Mouse (Mus musculus): ENCODE measurements around the gene Scarf1.

The Scarf1 gene

GRCm38 (mm10) chr11:75508162-75508561 lies 5.2 kb upstream of the Scarf1 start:
- no peaks in the 10 kb centered on the region for H3K9me3 ChIP-seq (ENCODE audit: low read length)
- TF ChIP-seq CTCF (conservative IDR thresholded peaks at IDR 0.05; ENCODE audit: low read length) (no peak), POU5F1 (IDR thresholded peaks at IDR 0.05; ENCODE audit: borderline replicate concordance, low read length) (no peak), NANOG (IDR thresholded peaks at IDR 0.05; ENCODE audit: borderline replicate concordance, low read length) (no peak)
- H3K4me1 ChIP-seq (replicated peaks; ENCODE audit: low read depth, low read length): peaks cover 30% of the 10 kb centered on the region
- peaks cover 18% of the 10 kb centered on the region for H3K27me3 ChIP-seq (ENCODE audit: insufficient read depth, low read length)
- no peak overlapping the region for H3K4me3 ChIP-seq (replicated peaks; ENCODE audit: low read length)
- H3K36me3 ChIP-seq (ENCODE audit: insufficient read depth, low read length): peaks cover 71% of the 10 kb centered on the region

- no peak for TF ChIP-seq CTCF (conservative IDR thresholded peaks at IDR 0.05; ENCODE audit: low read length)
- TF ChIP-seq NANOG (IDR thresholded peaks at IDR 0.05; ENCODE audit: borderline replicate concordance, low read length): no peak
- TF ChIP-seq POU5F1 (IDR thresholded peaks at IDR 0.05; ENCODE audit: borderline replicate concordance, low read length): no peak
- Histone ChIP-seq H3K4me3 (replicated peaks; ENCODE audit: low read length) (peak overlapping the region; percentile 86; the same call in 1 of the 2 replicates), H3K9me3 (ENCODE audit: low read length) (no peaks in the 10 kb centered on the region), H3K36me3 (ENCODE audit: insufficient read depth, low read length) (peaks cover 63% of the 10 kb centered on the region), H3K27me3 (ENCODE audit: insufficient read depth, low read length) (peaks cover 19% of the 10 kb centered on the region), H3K4me1 (replicated peaks; ENCODE audit: low read depth, low read length) (peaks cover 38% of the 10 kb centered on the region)
Measured at GRCm38 (mm10) chr11:75508904-75509303, 4.4 kb upstream of the Scarf1 start.

- TF ChIP-seq POU5F1 (IDR thresholded peaks at IDR 0.05; ENCODE audit: borderline replicate concordance, low read length): no peak
- Histone ChIP-seq H3K27me3 (ENCODE audit: insufficient read depth, low read length) (peaks cover 30% of the 10 kb centered on the region), H3K9me3 (ENCODE audit: low read length) (no peaks in the 10 kb centered on the region), H3K4me1 (replicated peaks; ENCODE audit: low read depth, low read length) (peaks cover 48% of the 10 kb centered on the region), H3K4me3 (replicated peaks; ENCODE audit: low read length) (peak within 1 kb of the TSS; percentile 86), H3K36me3 (ENCODE audit: insufficient read depth, low read length) (peaks cover 52% of the 10 kb centered on the region)
Measured at GRCm38 (mm10) chr11:75509741-75510626, 3.4 kb upstream of the Scarf1 start, which contains the start of gene Rilp. TSS of gene Rilp (plus strand) at chr11:75510094.

- Histone ChIP-seq H3K27me3 (ENCODE audit: insufficient read depth, low read length) (peaks cover 36% of the 10 kb centered on the region), H3K4me1 (replicated peaks; ENCODE audit: low read depth, low read length) (peaks cover 54% of the 10 kb centered on the region), H3K9me3 (ENCODE audit: low read length) (no peaks in the 10 kb centered on the region), H3K36me3 (ENCODE audit: insufficient read depth, low read length) (peaks cover 46% of the 10 kb centered on the region), H3K4me3 (replicated peaks; ENCODE audit: low read length) (peak overlapping the region; percentile 86)
- TF ChIP-seq POU5F1 (IDR thresholded peaks at IDR 0.05; ENCODE audit: borderline replicate concordance, low read length) (no peak), CTCF (conservative IDR thresholded peaks at IDR 0.05; ENCODE audit: low read length) (peak; percentile 73)
Measured at GRCm38 (mm10) chr11:75510627-75510993, 2.7 kb upstream of the Scarf1 start.

GRCm38 (mm10) chr11:75511213-75511612 lies 2.1 kb upstream of the Scarf1 start:
- Histone ChIP-seq H3K9me3 (ENCODE audit: low read length) (no peaks in the 10 kb centered on the region), H3K27me3 (ENCODE audit: insufficient read depth, low read length) (peaks cover 36% of the 10 kb centered on the region), H3K4me1 (replicated peaks; ENCODE audit: low read depth, low read length) (peaks cover 54% of the 10 kb centered on the region), H3K36me3 (ENCODE audit: insufficient read depth, low read length) (peaks cover 40% of the 10 kb centered on the region), H3K4me3 (replicated peaks; ENCODE audit: low read length) (no peak overlapping the region)
- no peak for TF ChIP-seq POU5F1 (IDR thresholded peaks at IDR 0.05; ENCODE audit: borderline replicate concordance, low read length)
- TF ChIP-seq NANOG (IDR thresholded peaks at IDR 0.05; ENCODE audit: borderline replicate concordance, low read length): no peak
- TF ChIP-seq CTCF (conservative IDR thresholded peaks at IDR 0.05; ENCODE audit: low read length): no peak

GRCm38 (mm10) chr11:75512301-75513018 lies 880 bp upstream of the Scarf1 start:
- Histone ChIP-seq H3K9me3 (ENCODE audit: low read length) (no peaks in the 10 kb centered on the region), H3K27me3 (ENCODE audit: insufficient read depth, low read length) (peaks cover 36% of the 10 kb centered on the region), H3K4me3 (replicated peaks; ENCODE audit: low read length) (no peak overlapping the region), H3K36me3 (ENCODE audit: insufficient read depth, low read length) (peaks cover 28% of the 10 kb centered on the region), H3K4me1 (replicated peaks; ENCODE audit: low read depth, low read length) (peaks cover 54% of the 10 kb centered on the region)
- TF ChIP-seq CTCF (conservative IDR thresholded peaks at IDR 0.05; ENCODE audit: low read length) (no peak), POU5F1 (IDR thresholded peaks at IDR 0.05; ENCODE audit: borderline replicate concordance, low read length) (no peak), NANOG (IDR thresholded peaks at IDR 0.05; ENCODE audit: borderline replicate concordance, low read length) (no peak)

- TF ChIP-seq POU5F1 (IDR thresholded peaks at IDR 0.05; ENCODE audit: borderline replicate concordance, low read length) (no peak), NANOG (IDR thresholded peaks at IDR 0.05; ENCODE audit: borderline replicate concordance, low read length) (no peak), CTCF (conservative IDR thresholded peaks at IDR 0.05; ENCODE audit: low read length) (no peak)
- Histone ChIP-seq H3K27me3 (ENCODE audit: insufficient read depth, low read length) (peaks cover 36% of the 10 kb centered on the region), H3K4me1 (replicated peaks; ENCODE audit: low read depth, low read length) (peaks cover 42% of the 10 kb centered on the region), H3K4me3 (replicated peaks; ENCODE audit: low read length) (peak overlapping the region; percentile 69), H3K9me3 (ENCODE audit: low read length) (no peaks in the 10 kb centered on the region), H3K36me3 (ENCODE audit: insufficient read depth, low read length) (0 out of 2 replicates have a peak, but pooled peaks cover 3% of the 10 kb centered on the region)
Measured at GRCm38 (mm10) chr11:75515186-75515585, 1.8 kb downstream of the Scarf1 start.

GRCm38 (mm10) chr11:75519834-75520633 lies 6.7 kb downstream of the Scarf1 start:
- TF ChIP-seq NANOG (IDR thresholded peaks at IDR 0.05; ENCODE audit: borderline replicate concordance, low read length): no peak
- TF ChIP-seq CTCF (conservative IDR thresholded peaks at IDR 0.05; ENCODE audit: low read length): no peak
- no peak for TF ChIP-seq POU5F1 (IDR thresholded peaks at IDR 0.05; ENCODE audit: borderline replicate concordance, low read length)
- Histone ChIP-seq H3K4me1 (replicated peaks; ENCODE audit: low read depth, low read length) (peaks cover 20% of the 10 kb centered on the region), H3K9me3 (ENCODE audit: low read length) (no peaks in the 10 kb centered on the region), H3K4me3 (replicated peaks; ENCODE audit: low read length) (peak overlapping the region; percentile 64), H3K36me3 (ENCODE audit: insufficient read depth, low read length) (no peaks in the 10 kb centered on the region), H3K27me3 (ENCODE audit: insufficient read depth, low read length) (peaks cover 10% of the 10 kb centered on the region)

Measured in E14TG2a.4 (cell line).